Mouse (Mus musculus) lung, postnatal 10 days (tissue): ENCODE results near the gene Aoah.

Experiments used
- DNase-seq: peaks from one replicate; pipeline ENCODE4 v3.0.0; 2021

The Aoah gene

GRCm38 (mm10) chr13:20916698-20917511 is 123.0 kb downstream of the Aoah start:
- no peak for DNase-seq

GRCm38 (mm10) chr13:20920401-20920800 is 126.5 kb downstream of the Aoah start:
- no peak for DNase-seq

GRCm38 (mm10) chr13:20936016-20936415 is 142.1 kb downstream of the Aoah start:
- no peak for DNase-seq

GRCm38 (mm10) chr13:20937452-20937851 is 143.5 kb downstream of the Aoah start:
- DNase-seq, result peak; percentile 77

- DNase-seq, result no peak
Measured at GRCm38 (mm10) chr13:20939099-20939498, 145.2 kb downstream of the Aoah start.

GRCm38 (mm10) chr13:20940389-20940788 is 146.5 kb downstream of the Aoah start:
- peak; percentile 39 for DNase-seq

- DNase-seq, result no peak
Measured at GRCm38 (mm10) chr13:20941707-20942106, 147.8 kb downstream of the Aoah start.

- no peak for DNase-seq
Measured at GRCm38 (mm10) chr13:20963086-20963485, 169.2 kb downstream of the Aoah start.

GRCm38 (mm10) chr13:20981234-20982230 is 187.6 kb downstream of the Aoah start:
- no peak for DNase-seq

GRCm38 (mm10) chr13:20985510-20985909 is 191.6 kb downstream of the Aoah start:
- DNase-seq, result no peak

- no peak for DNase-seq
Measured at GRCm38 (mm10) chr13:20985961-20986360, 192.0 kb downstream of the Aoah start.

- DNase-seq, result no peak
Measured at GRCm38 (mm10) chr13:21005238-21005637, 211.3 kb downstream of the Aoah start.

- no peak for DNase-seq
Measured at GRCm38 (mm10) chr13:21005642-21006320, 211.9 kb downstream of the Aoah start.

- no peak for DNase-seq
Measured at GRCm38 (mm10) chr13:21006321-21006653, 212.4 kb downstream of the Aoah start.

GRCm38 (mm10) chr13:21013659-21014058 is 219.7 kb downstream of the Aoah start:
- no peak for DNase-seq

- DNase-seq, result no peak
Measured at GRCm38 (mm10) chr13:21024831-21025230, 230.9 kb downstream of the Aoah start.

- no peak for DNase-seq
Measured at GRCm38 (mm10) chr13:21033176-21033575, 239.3 kb downstream of the Aoah start.

GRCm38 (mm10) chr13:21035011-21035410 is 241.1 kb downstream of the Aoah start:
- DNase-seq, result no peak

- no peak for DNase-seq
Measured at GRCm38 (mm10) chr13:21035981-21036380, 242.1 kb downstream of the Aoah start.

- DNase-seq, result no peak
Measured at GRCm38 (mm10) chr13:21040589-21041199, 246.8 kb downstream of the Aoah start.

GRCm38 (mm10) chr13:21050118-21050517 is 256.2 kb downstream of the Aoah start:
- no peak for DNase-seq

GRCm38 (mm10) chr13:21066021-21066420 is 272.1 kb downstream of the Aoah start:
- DNase-seq, result no peak

- DNase-seq, result no peak
Measured at GRCm38 (mm10) chr13:21074847-21075246, 280.9 kb downstream of the Aoah start, which contains the start of gene Olfr1370. Gene Olfr1370, minus strand, starts transcription at chr13:21074947.
